Mouse (Mus musculus): Measurements from ENCODE around the gene Prpf19. TPM values are rescaled to one million over a fixed set of nuclear protein-coding genes. Genes with fewer than 3 reads are reported as not detected.

Gene Prpf19
- polyA plus RNA-seq, 1 experiment from 2014 or later, result 48.8 TPM

DNA sequence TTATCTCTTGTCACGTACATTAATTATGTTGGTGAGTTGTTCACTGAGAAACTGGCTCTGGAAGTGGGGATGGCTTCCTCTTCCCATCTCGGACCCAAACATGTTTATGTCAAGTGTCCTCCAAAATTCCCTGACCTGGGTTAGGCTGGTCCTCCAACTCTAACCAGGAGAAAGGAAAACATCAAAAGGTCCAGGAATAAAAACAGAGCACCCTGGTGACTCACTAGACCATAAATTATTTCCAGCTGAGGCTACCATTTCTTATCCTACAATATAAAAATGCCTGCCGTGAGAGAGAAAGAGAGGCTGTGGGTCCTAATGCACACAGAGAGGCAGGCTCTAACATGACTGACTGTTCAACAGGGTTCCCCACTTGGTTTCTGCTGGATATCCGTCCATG, 29.2 kb downstream of the Prpf19 start:
- no peaks in the 10 kb centered on the region for H3K27me3 ChIP-seq (ENCODE audit: control insufficient read depth, insufficient read depth, low read length)
- H3K36me3 ChIP-seq (ENCODE audit: control insufficient read depth, insufficient read depth, low read length), result no peaks in the 10 kb centered on the region
- H3K9me3 ChIP-seq (ENCODE audit: control insufficient read depth, low read length), result no peaks in the 10 kb centered on the region
- no peak overlapping the region for H3K9ac ChIP-seq (replicated peaks; ENCODE audit: low read depth, low read length)
- no peak overlapping the region for H3K4me2 ChIP-seq (ENCODE audit: low read depth, low read length)
- no peak for ATAC-seq (ENCODE audit: low read depth)
- H3K4me1 ChIP-seq (ENCODE audit: control insufficient read depth, insufficient read depth, low read length), result no peaks in the 10 kb centered on the region
- WGBS, result 50% methylated on average over 4 of the region's 4 CpGs
- H3K27ac ChIP-seq (ENCODE audit: low read depth, low read length), result no peak overlapping the region
- H3K4me3 ChIP-seq (ENCODE audit: low read depth, low read length), result no peak overlapping the region

DNA sequence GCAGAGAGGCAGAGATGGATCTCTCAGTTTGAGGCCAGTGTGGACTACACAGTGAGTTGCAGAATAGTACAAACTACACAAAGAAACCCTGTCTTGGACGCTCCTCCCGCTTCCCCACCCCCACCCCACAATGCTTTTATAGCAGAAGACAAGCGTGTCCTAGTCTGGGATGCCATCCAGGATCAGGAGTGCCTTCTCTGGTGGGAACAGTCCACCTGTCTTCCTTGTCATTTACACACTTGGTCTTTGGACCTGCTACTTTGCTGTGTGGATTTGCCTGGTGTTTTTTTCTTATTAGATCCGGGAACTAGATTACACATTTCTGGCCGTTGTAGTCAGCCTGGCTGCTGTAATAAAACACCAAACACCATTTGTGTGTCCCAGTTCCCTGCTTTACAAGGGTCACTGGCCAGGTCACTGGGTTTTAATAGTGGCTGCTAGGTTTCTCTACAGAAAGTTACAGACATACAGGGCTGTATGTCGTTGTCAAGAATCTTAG, 31.1 kb downstream of the Prpf19 start:
- 8% methylated on average over 6 of the region's 6 CpGs for WGBS
- no peak overlapping the region for H3K9ac ChIP-seq (replicated peaks; ENCODE audit: low read depth, low read length)
- no peaks in the 10 kb centered on the region for H3K9me3 ChIP-seq (ENCODE audit: control insufficient read depth, low read length)
- no peak overlapping the region for H3K4me2 ChIP-seq (ENCODE audit: low read depth, low read length)
- no peaks in the 10 kb centered on the region for H3K36me3 ChIP-seq (ENCODE audit: control insufficient read depth, insufficient read depth, low read length)
- no peak overlapping the region for H3K4me3 ChIP-seq (ENCODE audit: low read depth, low read length)
- peak overlapping the region; percentile 16 for H3K27ac ChIP-seq (ENCODE audit: low read depth, low read length)
- no peaks in the 10 kb centered on the region for H3K27me3 ChIP-seq (ENCODE audit: control insufficient read depth, insufficient read depth, low read length)
- H3K4me1 ChIP-seq (ENCODE audit: control insufficient read depth, insufficient read depth, low read length), result no peaks in the 10 kb centered on the region
- peak; percentile 78 for ATAC-seq (ENCODE audit: low read depth)

GRCm38 (mm10) chr19:10926666-10927065, 31.6 kb downstream of the Prpf19 start:
- Histone ChIP-seq H3K4me2 (ENCODE audit: low read depth, low read length) (no peak overlapping the region), H3K4me3 (ENCODE audit: low read depth, low read length) (no peak overlapping the region), H3K9me3 (ENCODE audit: control insufficient read depth, low read length) (no peaks in the 10 kb centered on the region), H3K4me1 (ENCODE audit: control insufficient read depth, insufficient read depth, low read length) (no peaks in the 10 kb centered on the region), H3K27ac (ENCODE audit: low read depth, low read length) (peak overlapping the region; percentile 16; the same call in 1 of the 2 replicates), H3K9ac (replicated peaks; ENCODE audit: low read depth, low read length) (no peak overlapping the region), H3K27me3 (ENCODE audit: control insufficient read depth, insufficient read depth, low read length) (no peaks in the 10 kb centered on the region), H3K36me3 (ENCODE audit: control insufficient read depth, insufficient read depth, low read length) (no peaks in the 10 kb centered on the region)
- ATAC-seq (ENCODE audit: low read depth), result no peak
- 19% methylated on average over 4 of the region's 4 CpGs for WGBS

- H3K27me3 ChIP-seq (ENCODE audit: control insufficient read depth, insufficient read depth, low read length), result no peaks in the 10 kb centered on the region
- ATAC-seq (ENCODE audit: low read depth), result no peak
- H3K4me3 ChIP-seq (ENCODE audit: low read depth, low read length), result no peak overlapping the region
- H3K4me1 ChIP-seq (ENCODE audit: control insufficient read depth, insufficient read depth, low read length), result no peaks in the 10 kb centered on the region
- H3K27ac ChIP-seq (ENCODE audit: low read depth, low read length), result no peak overlapping the region
- no peaks in the 10 kb centered on the region for H3K9me3 ChIP-seq (ENCODE audit: control insufficient read depth, low read length)
- H3K9ac ChIP-seq (replicated peaks; ENCODE audit: low read depth, low read length), result no peak overlapping the region
- H3K4me2 ChIP-seq (ENCODE audit: low read depth, low read length), result no peak overlapping the region
- 96% methylated on average over 2 of the region's 2 CpGs for WGBS
- H3K36me3 ChIP-seq (ENCODE audit: control insufficient read depth, insufficient read depth, low read length), result no peaks in the 10 kb centered on the region
Observed at GRCm38 (mm10) chr19:10930641-10931040, 35.6 kb downstream of the Prpf19 start.

- no peaks in the 10 kb centered on the region for H3K27me3 ChIP-seq (ENCODE audit: control insufficient read depth, insufficient read depth, low read length)
- WGBS, result 39% methylated on average over 5 of the region's 5 CpGs
- no peaks in the 10 kb centered on the region for H3K4me1 ChIP-seq (ENCODE audit: control insufficient read depth, insufficient read depth, low read length)
- no peak overlapping the region for H3K4me3 ChIP-seq (ENCODE audit: low read depth, low read length)
- no peak overlapping the region for H3K27ac ChIP-seq (ENCODE audit: low read depth, low read length)
- no peaks in the 10 kb centered on the region for H3K9me3 ChIP-seq (ENCODE audit: control insufficient read depth, low read length)
- H3K9ac ChIP-seq (replicated peaks; ENCODE audit: low read depth, low read length), result no peak overlapping the region
- H3K36me3 ChIP-seq (ENCODE audit: control insufficient read depth, insufficient read depth, low read length), result no peaks in the 10 kb centered on the region
- no peak for ATAC-seq (ENCODE audit: low read depth)
- H3K4me2 ChIP-seq (ENCODE audit: low read depth, low read length), result no peak overlapping the region
Observed at GRCm38 (mm10) chr19:10935029-10935428, 40.0 kb downstream of the Prpf19 start.

GRCm38 (mm10) chr19:10936077-10936476, 41.0 kb downstream of the Prpf19 start:
- WGBS, result 88% methylated on average over 5 of the region's 5 CpGs
- Histone ChIP-seq H3K27ac (ENCODE audit: low read depth, low read length) (no peak overlapping the region), H3K4me3 (ENCODE audit: low read depth, low read length) (no peak overlapping the region), H3K9ac (replicated peaks; ENCODE audit: low read depth, low read length) (no peak overlapping the region), H3K9me3 (ENCODE audit: control insufficient read depth, low read length) (no peaks in the 10 kb centered on the region), H3K4me2 (ENCODE audit: low read depth, low read length) (no peak overlapping the region), H3K36me3 (ENCODE audit: control insufficient read depth, insufficient read depth, low read length) (no peaks in the 10 kb centered on the region), H3K27me3 (ENCODE audit: control insufficient read depth, insufficient read depth, low read length) (no peaks in the 10 kb centered on the region), H3K4me1 (ENCODE audit: control insufficient read depth, insufficient read depth, low read length) (peaks cover 7% of the 10 kb centered on the region)
- ATAC-seq (ENCODE audit: low read depth), result no peak

- H3K36me3 ChIP-seq (ENCODE audit: control insufficient read depth, insufficient read depth, low read length), result peaks cover 2% of the 10 kb centered on the region; the same call in 1 of the 2 replicates
- no peak for ATAC-seq (ENCODE audit: low read depth)
- no peak within 1 kb of the TSS for H3K27ac ChIP-seq (ENCODE audit: low read depth, low read length)
- H3K4me3 ChIP-seq (ENCODE audit: low read depth, low read length), result no peak within 1 kb of the TSS
- peaks cover 9% of the 10 kb centered on the region for H3K4me1 ChIP-seq (ENCODE audit: control insufficient read depth, insufficient read depth, low read length)
- 56% methylated on average over 5 of the region's 5 CpGs for WGBS
- no peak within 1 kb of the TSS for H3K4me2 ChIP-seq (ENCODE audit: low read depth, low read length)
- H3K27me3 ChIP-seq (ENCODE audit: control insufficient read depth, insufficient read depth, low read length), result no peaks in the 10 kb centered on the region
- H3K9ac ChIP-seq (replicated peaks; ENCODE audit: low read depth, low read length), result no peak within 1 kb of the TSS
- H3K9me3 ChIP-seq (ENCODE audit: control insufficient read depth, low read length), result no peaks in the 10 kb centered on the region
Observed at GRCm38 (mm10) chr19:10937110-10937563, 42.1 kb downstream of the Prpf19 start, which contains the start of gene Ptgdr2. Gene Ptgdr2, plus strand, starts transcription at chr19:10937160.

DNA sequence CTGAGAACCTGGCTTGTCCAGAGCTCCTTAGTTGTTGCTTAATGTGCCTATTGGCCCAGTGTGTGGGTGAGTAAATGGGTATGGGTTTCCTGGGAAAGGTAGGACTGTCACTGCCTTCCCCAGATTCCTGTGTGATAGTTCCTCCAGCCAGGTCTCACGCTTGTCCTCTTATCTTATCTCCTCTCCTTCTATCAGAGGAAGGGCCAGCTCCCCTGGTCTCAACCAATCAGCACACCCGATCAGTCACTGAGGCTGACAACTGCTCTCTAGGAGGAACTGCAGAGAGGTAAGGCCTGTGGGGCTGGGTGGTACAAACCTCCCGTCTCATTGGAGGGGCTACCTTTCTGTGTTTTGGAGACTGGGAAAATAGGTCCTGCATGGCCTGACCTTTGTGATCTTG, 43.7 kb downstream of the Prpf19 start:
- no peak overlapping the region for H3K9ac ChIP-seq (replicated peaks; ENCODE audit: low read depth, low read length)
- H3K36me3 ChIP-seq (ENCODE audit: control insufficient read depth, insufficient read depth, low read length), result peaks cover 17% of the 10 kb centered on the region
- peaks cover 9% of the 10 kb centered on the region for H3K4me1 ChIP-seq (ENCODE audit: control insufficient read depth, insufficient read depth, low read length)
- ATAC-seq (ENCODE audit: low read depth), result no peak
- no peaks in the 10 kb centered on the region for H3K27me3 ChIP-seq (ENCODE audit: control insufficient read depth, insufficient read depth, low read length)
- 82% methylated on average over 3 of the region's 3 CpGs for WGBS
- H3K4me3 ChIP-seq (ENCODE audit: low read depth, low read length), result no peak overlapping the region
- no peak overlapping the region for H3K27ac ChIP-seq (ENCODE audit: low read depth, low read length)
- H3K4me2 ChIP-seq (ENCODE audit: low read depth, low read length), result no peak overlapping the region
- no peaks in the 10 kb centered on the region for H3K9me3 ChIP-seq (ENCODE audit: control insufficient read depth, low read length)

DNA sequence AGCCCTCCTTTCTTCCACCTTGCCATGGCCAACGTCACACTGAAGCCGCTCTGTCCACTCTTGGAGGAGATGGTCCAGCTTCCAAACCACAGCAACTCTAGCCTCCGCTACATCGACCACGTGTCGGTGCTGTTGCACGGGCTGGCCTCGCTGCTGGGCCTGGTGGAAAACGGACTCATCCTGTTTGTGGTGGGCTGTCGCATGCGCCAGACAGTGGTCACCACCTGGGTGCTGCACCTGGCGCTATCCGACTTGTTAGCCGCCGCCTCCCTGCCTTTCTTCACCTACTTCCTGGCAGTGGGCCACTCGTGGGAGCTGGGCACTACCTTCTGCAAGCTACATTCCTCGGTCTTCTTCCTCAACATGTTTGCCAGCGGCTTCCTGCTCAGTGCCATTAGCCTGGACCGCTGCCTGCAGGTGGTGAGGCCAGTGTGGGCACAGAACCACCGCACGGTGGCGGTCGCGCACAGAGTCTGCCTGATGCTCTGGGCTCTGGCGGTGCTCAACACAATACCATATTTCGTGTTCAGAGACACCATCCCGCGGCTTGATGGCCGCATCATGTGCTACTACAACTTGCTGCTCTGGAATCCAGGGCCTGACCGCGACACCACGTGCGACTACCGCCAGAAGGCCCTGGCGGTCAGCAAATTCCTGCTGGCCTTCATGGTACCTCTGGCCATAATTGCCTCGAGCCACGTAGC, 45.2 kb downstream of the Prpf19 start:
- Histone ChIP-seq H3K9ac (replicated peaks; ENCODE audit: low read depth, low read length) (peak overlapping the region; percentile 57), H3K27ac (ENCODE audit: low read depth, low read length) (peak overlapping the region; percentile 76), H3K4me1 (ENCODE audit: control insufficient read depth, insufficient read depth, low read length) (peaks cover 9% of the 10 kb centered on the region), H3K27me3 (ENCODE audit: control insufficient read depth, insufficient read depth, low read length) (no peaks in the 10 kb centered on the region), H3K36me3 (ENCODE audit: control insufficient read depth, insufficient read depth, low read length) (peaks cover 29% of the 10 kb centered on the region), H3K4me3 (ENCODE audit: low read depth, low read length) (peak overlapping the region; percentile 33), H3K9me3 (ENCODE audit: control insufficient read depth, low read length) (no peaks in the 10 kb centered on the region), H3K4me2 (ENCODE audit: low read depth, low read length) (peak overlapping the region; percentile 81)
- WGBS, result 17% methylated on average over 37 of the region's 37 CpGs
- ATAC-seq (ENCODE audit: low read depth), result peak; percentile 93

All from neural tube, embryonic 14.5 days (tissue).